Mouse (Mus musculus): ENCODE data around the gene Mob2. TPM values are rescaled to one million over a fixed set of nuclear protein-coding genes. Genes with fewer than 3 reads are reported as not detected.

Mob2 gene
- polyA plus RNA-seq, 1 experiment from 2014 or later, result 47.5 TPM

DNA sequence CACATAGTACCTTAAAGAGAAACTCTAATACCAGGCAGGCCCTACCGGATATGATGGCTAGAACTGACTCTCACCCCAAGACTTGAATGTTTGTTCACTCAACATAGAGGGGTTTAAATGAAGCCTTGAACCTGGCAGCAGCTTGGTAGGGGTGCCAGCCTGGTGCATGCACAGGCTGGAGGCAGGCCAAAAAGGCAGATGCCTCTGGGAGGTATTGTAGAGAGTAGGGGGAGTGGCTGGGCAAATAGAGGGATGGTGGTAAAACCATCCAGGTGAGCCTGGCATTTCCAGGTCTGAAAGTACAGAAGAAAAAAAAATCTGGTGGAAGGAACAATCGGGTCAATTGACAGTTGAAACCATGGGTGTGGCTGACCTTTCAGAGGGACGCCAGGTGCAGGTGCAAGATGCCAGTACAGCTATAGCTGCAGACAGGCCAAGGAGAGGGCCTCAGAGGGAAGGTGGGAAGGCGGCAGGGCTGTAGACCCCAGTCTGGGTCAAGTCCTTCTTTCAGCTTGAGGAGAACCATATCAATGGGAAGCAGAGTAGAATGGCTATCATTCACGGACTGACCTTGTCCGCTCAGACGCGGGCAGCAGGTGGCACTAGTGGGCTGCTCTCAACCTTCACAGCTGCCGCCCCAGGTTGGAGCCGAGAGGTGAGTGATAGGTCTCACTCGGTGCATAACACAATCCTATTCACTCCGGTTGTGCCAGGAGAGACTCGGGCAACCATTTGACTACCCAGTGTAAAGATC, 9.8 kb upstream of the Mob2 start:
- Histone ChIP-seq H3K4me3 (ENCODE audit: low read depth, low read length) (peak overlapping the region; percentile 20; the same call in 1 of the 2 replicates), H3K27ac (ENCODE audit: low read length) (no peak overlapping the region), H3K4me1 (ENCODE audit: control insufficient read depth, insufficient read depth, low read length) (peaks cover 5% of the 10 kb centered on the region), H3K36me3 (ENCODE audit: control insufficient read depth, insufficient read depth, low read length) (no peaks in the 10 kb centered on the region), H3K27me3 (ENCODE audit: control insufficient read depth, insufficient read depth, low read depth, low read length) (no peaks in the 10 kb centered on the region; the same call in 1 of the 2 replicates), H3K4me2 (ENCODE audit: low read length) (peak overlapping the region; percentile 61), H3K9ac (ENCODE audit: low read depth, low read length) (peak overlapping the region; percentile 53), H3K9me3 (replicated peaks; ENCODE audit: control insufficient read depth, low read length, poor library complexity, severe bottlenecking) (no peaks in the 10 kb centered on the region)
- 15% methylated on average over 13 of the region's 13 CpGs for WGBS
- peak; percentile 94 for ATAC-seq

- no peak overlapping the region for H3K27ac ChIP-seq (ENCODE audit: low read length)
- H3K36me3 ChIP-seq (ENCODE audit: control insufficient read depth, insufficient read depth, low read length), result no peaks in the 10 kb centered on the region
- no peaks in the 10 kb centered on the region for H3K9me3 ChIP-seq (replicated peaks; ENCODE audit: control insufficient read depth, low read length, poor library complexity, severe bottlenecking)
- WGBS, result 72% methylated on average over 4 of the region's 4 CpGs
- H3K4me2 ChIP-seq (ENCODE audit: low read length), result no peak overlapping the region
- no peak overlapping the region for H3K4me3 ChIP-seq (ENCODE audit: low read depth, low read length)
- no peaks in the 10 kb centered on the region; the same call in 1 of the 2 replicates for H3K27me3 ChIP-seq (ENCODE audit: control insufficient read depth, insufficient read depth, low read depth, low read length)
- H3K4me1 ChIP-seq (ENCODE audit: control insufficient read depth, insufficient read depth, low read length), result peaks cover 5% of the 10 kb centered on the region
- no peak for ATAC-seq
- H3K9ac ChIP-seq (ENCODE audit: low read depth, low read length), result no peak overlapping the region
Observed at GRCm38 (mm10) chr7:142068429-142068828, 7.6 kb upstream of the Mob2 start.

GRCm38 (mm10) chr7:142060185-142060930, 507 bp downstream of the Mob2 start:
- peak overlapping the region; percentile 90 for H3K4me2 ChIP-seq (ENCODE audit: low read length)
- H3K4me1 ChIP-seq (ENCODE audit: control insufficient read depth, insufficient read depth, low read length), result peaks cover 17% of the 10 kb centered on the region
- ATAC-seq, result peak; percentile 34; the same call in 1 of the 2 replicates
- no peaks in the 10 kb centered on the region for H3K27me3 ChIP-seq (ENCODE audit: control insufficient read depth, insufficient read depth, low read depth, low read length)
- no peaks in the 10 kb centered on the region for H3K9me3 ChIP-seq (replicated peaks; ENCODE audit: control insufficient read depth, low read length, poor library complexity, severe bottlenecking)
- WGBS, result under 1% methylated on average over 65 of the region's 66 CpGs
- H3K27ac ChIP-seq (ENCODE audit: low read length), result peak overlapping the region; percentile 65
- H3K9ac ChIP-seq (ENCODE audit: low read depth, low read length), result peak overlapping the region; percentile 85
- H3K4me3 ChIP-seq (ENCODE audit: low read depth, low read length), result peak overlapping the region; percentile 92
- no peaks in the 10 kb centered on the region for H3K36me3 ChIP-seq (ENCODE audit: control insufficient read depth, insufficient read depth, low read length)

DNA sequence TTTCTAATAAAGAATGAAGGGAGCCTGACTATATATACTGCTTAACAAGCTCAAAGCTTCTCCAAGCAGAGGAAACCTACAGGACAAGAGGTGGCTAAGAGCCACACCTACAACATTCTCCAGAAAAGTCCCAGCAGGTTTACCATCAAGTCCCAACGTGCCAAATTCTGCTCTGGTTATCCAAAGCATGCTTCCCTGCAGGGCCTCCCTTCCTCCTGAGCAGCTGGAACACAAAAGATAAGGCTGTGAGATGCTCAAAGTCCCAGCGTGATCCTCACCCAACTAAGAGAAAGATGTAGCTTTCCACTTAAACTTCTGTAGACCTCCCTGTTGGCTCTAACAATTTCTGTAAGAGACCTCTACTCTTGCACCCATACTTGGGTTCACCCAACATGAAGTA, 1.8 kb downstream of the Mob2 start:
- WGBS, result 64% methylated on average over 2 of the region's 2 CpGs
- Histone ChIP-seq H3K27me3 (ENCODE audit: control insufficient read depth, insufficient read depth, low read depth, low read length) (no peaks in the 10 kb centered on the region), H3K27ac (ENCODE audit: low read length) (no peak overlapping the region), H3K4me1 (ENCODE audit: control insufficient read depth, insufficient read depth, low read length) (peaks cover 17% of the 10 kb centered on the region), H3K4me2 (ENCODE audit: low read length) (no peak overlapping the region), H3K4me3 (ENCODE audit: low read depth, low read length) (no peak overlapping the region), H3K9me3 (replicated peaks; ENCODE audit: control insufficient read depth, low read length, poor library complexity, severe bottlenecking) (no peaks in the 10 kb centered on the region), H3K36me3 (ENCODE audit: control insufficient read depth, insufficient read depth, low read length) (no peaks in the 10 kb centered on the region), H3K9ac (ENCODE audit: low read depth, low read length) (no peak overlapping the region)
- ATAC-seq, result no peak

DNA sequence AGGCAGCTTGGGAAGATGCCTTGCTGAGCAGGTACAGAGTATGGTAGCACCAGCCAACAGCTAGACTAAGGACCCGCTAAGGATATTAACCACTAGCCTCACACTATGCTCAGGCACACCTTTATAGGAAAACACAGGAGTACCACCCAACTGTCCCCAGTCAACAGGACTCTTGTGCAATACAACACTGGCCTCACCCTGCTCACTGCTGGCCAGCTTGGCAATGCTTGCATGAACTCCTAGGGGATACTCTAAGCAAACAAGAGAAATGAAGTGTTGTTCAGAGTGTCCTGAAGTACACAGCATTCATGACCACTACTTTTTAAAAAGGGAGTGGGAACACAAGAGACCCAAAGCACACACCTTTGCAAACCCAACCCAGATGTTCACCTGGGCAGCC, 3.7 kb downstream of the Mob2 start:
- H3K4me1 ChIP-seq (ENCODE audit: control insufficient read depth, insufficient read depth, low read length), result peaks cover 17% of the 10 kb centered on the region
- H3K9me3 ChIP-seq (replicated peaks; ENCODE audit: control insufficient read depth, low read length, poor library complexity, severe bottlenecking), result no peaks in the 10 kb centered on the region
- no peak for ATAC-seq
- H3K9ac ChIP-seq (ENCODE audit: low read depth, low read length), result no peak overlapping the region
- no peaks in the 10 kb centered on the region for H3K27me3 ChIP-seq (ENCODE audit: control insufficient read depth, insufficient read depth, low read depth, low read length)
- no peak overlapping the region for H3K4me3 ChIP-seq (ENCODE audit: low read depth, low read length)
- WGBS, result 92% methylated on average over 1 of the region's 1 CpGs
- no peak overlapping the region for H3K4me2 ChIP-seq (ENCODE audit: low read length)
- H3K36me3 ChIP-seq (ENCODE audit: control insufficient read depth, insufficient read depth, low read length), result no peaks in the 10 kb centered on the region
- no peak overlapping the region for H3K27ac ChIP-seq (ENCODE audit: low read length)

DNA sequence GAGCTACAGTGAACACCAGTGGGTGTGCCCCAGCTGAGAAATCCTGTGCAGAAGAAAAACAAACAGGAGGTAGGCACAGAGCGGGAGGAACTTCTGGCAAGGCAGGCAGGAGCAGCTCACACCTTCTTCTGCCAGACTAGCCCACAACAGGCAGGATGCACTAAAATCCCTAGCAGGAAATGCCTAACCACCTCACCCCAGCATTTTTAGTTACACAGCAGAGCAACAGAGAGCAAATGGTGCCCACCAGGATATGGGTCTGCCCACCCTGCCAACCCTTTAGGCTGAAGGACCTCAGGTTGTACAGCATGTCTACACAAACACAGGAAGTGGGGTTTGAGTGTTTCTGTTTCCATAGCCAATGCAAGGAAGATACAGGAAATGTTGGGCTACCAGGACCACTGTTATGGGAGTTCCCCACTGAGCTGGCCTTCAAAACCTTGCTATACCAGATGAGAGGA, 4.2 kb downstream of the Mob2 start:
- no peak overlapping the region for H3K4me3 ChIP-seq (ENCODE audit: low read depth, low read length)
- H3K27ac ChIP-seq (ENCODE audit: low read length), result no peak overlapping the region
- H3K9ac ChIP-seq (ENCODE audit: low read depth, low read length), result no peak overlapping the region
- no peaks in the 10 kb centered on the region for H3K36me3 ChIP-seq (ENCODE audit: control insufficient read depth, insufficient read depth, low read length)
- 92% methylated on average over 1 of the region's 1 CpGs for WGBS
- H3K4me2 ChIP-seq (ENCODE audit: low read length), result no peak overlapping the region
- H3K4me1 ChIP-seq (ENCODE audit: control insufficient read depth, insufficient read depth, low read length), result peaks cover 15% of the 10 kb centered on the region
- H3K9me3 ChIP-seq (replicated peaks; ENCODE audit: control insufficient read depth, low read length, poor library complexity, severe bottlenecking), result no peaks in the 10 kb centered on the region
- no peaks in the 10 kb centered on the region for H3K27me3 ChIP-seq (ENCODE audit: control insufficient read depth, insufficient read depth, low read depth, low read length)
- ATAC-seq, result no peak

DNA sequence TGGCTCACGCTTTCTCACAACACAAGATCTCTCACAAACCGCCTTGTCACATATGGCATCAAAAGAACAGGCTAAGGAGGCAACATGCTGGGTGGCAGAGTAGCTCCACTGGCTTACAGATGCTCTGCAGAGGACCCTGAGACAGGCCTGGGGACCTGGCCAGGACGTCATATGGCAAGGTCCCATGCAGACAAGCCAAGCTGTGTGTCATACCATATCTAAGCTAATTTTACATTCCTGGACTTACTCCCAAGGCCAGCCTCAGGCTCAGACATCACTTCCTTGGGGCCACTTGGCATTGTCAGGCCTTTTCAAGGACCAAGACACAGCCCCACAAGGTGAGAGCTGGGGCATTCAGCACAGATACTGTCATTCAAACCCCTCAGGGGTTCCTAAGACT, 5.4 kb downstream of the Mob2 start:
- Histone ChIP-seq H3K4me3 (ENCODE audit: low read depth, low read length) (no peak overlapping the region), H3K9me3 (replicated peaks; ENCODE audit: control insufficient read depth, low read length, poor library complexity, severe bottlenecking) (no peaks in the 10 kb centered on the region), H3K4me1 (ENCODE audit: control insufficient read depth, insufficient read depth, low read length) (peaks cover 10% of the 10 kb centered on the region), H3K27me3 (ENCODE audit: control insufficient read depth, insufficient read depth, low read depth, low read length) (no peaks in the 10 kb centered on the region), H3K36me3 (ENCODE audit: control insufficient read depth, insufficient read depth, low read length) (no peaks in the 10 kb centered on the region), H3K27ac (ENCODE audit: low read length) (no peak overlapping the region), H3K4me2 (ENCODE audit: low read length) (no peak overlapping the region), H3K9ac (ENCODE audit: low read depth, low read length) (no peak overlapping the region)
- ATAC-seq, result no peak
- WGBS, result 85% methylated on average over 3 of the region's 3 CpGs

- Histone ChIP-seq H3K9ac (ENCODE audit: low read depth, low read length) (no peak overlapping the region), H3K4me2 (ENCODE audit: low read length) (no peak overlapping the region), H3K4me1 (ENCODE audit: control insufficient read depth, insufficient read depth, low read length) (no peaks in the 10 kb centered on the region), H3K9me3 (replicated peaks; ENCODE audit: control insufficient read depth, low read length, poor library complexity, severe bottlenecking) (no peaks in the 10 kb centered on the region), H3K27me3 (ENCODE audit: control insufficient read depth, insufficient read depth, low read depth, low read length) (no peaks in the 10 kb centered on the region), H3K36me3 (ENCODE audit: control insufficient read depth, insufficient read depth, low read length) (no peaks in the 10 kb centered on the region), H3K27ac (ENCODE audit: low read length) (no peak overlapping the region), H3K4me3 (ENCODE audit: low read depth, low read length) (no peak overlapping the region)
- no peak for ATAC-seq
Observed at GRCm38 (mm10) chr7:142050536-142050935, 10.3 kb downstream of the Mob2 start.

DNA sequence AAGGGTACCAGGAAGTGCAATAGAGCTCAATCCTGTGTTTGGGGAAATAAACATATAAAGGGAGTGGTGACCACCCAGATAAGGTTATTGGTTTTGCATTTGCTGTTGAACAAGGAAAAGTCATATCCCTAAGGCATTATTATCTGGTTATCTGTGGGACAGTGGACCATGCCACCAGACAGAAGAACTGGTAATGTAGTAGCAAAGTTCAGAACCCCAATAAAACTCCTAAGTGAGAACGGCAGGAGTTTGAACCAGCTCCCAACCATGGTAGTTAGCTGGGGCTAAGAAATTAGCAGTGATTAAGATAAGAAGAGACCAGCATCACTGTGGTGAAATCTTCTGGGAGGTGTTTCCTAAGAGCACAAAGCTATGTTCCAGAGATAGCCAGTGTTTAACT, 14.9 kb downstream of the Mob2 start:
- H3K27ac ChIP-seq (ENCODE audit: low read length), result no peak overlapping the region
- H3K36me3 ChIP-seq (ENCODE audit: control insufficient read depth, insufficient read depth, low read length), result no peaks in the 10 kb centered on the region
- no peaks in the 10 kb centered on the region for H3K4me1 ChIP-seq (ENCODE audit: control insufficient read depth, insufficient read depth, low read length)
- no peak overlapping the region for H3K4me2 ChIP-seq (ENCODE audit: low read length)
- H3K27me3 ChIP-seq (ENCODE audit: control insufficient read depth, insufficient read depth, low read depth, low read length), result no peaks in the 10 kb centered on the region
- no peaks in the 10 kb centered on the region for H3K9me3 ChIP-seq (replicated peaks; ENCODE audit: control insufficient read depth, low read length, poor library complexity, severe bottlenecking)
- 100% methylated on average over 1 of the region's 1 CpGs for WGBS
- ATAC-seq, result no peak
- no peak overlapping the region for H3K4me3 ChIP-seq (ENCODE audit: low read depth, low read length)
- H3K9ac ChIP-seq (ENCODE audit: low read depth, low read length), result no peak overlapping the region

Measured in midbrain, embryonic 16.5 days (tissue).